Mouse (Mus musculus): ENCODE results near the gene Dusp16. TPM values are rescaled to one million over a fixed set of nuclear protein-coding genes. Genes with fewer than 3 reads are reported as not detected.

Dusp16 gene
- polyA plus RNA-seq, 1 experiment from 2014 or later = 5.2 TPM

Other genes with a start within 250 kb of the Dusp16 start
- gene Lrp6, start 225.7 kb downstream of the Dusp16 start, polyA plus RNA-seq (2015; fragmentation: Nextera tagmentation; extraction: Ambion mirVana) = 14.6 and 17.9 TPM in 2 replicates
- 0.99 and 2.0 TPM in 2 replicates for gene Mansc1, start 160.1 kb downstream of the Dusp16 start, polyA plus RNA-seq (2015; fragmentation: Nextera tagmentation; extraction: Ambion mirVana)
- gene Borcs5, start 153.1 kb downstream of the Dusp16 start, polyA plus RNA-seq (2015; fragmentation: Nextera tagmentation; extraction: Ambion mirVana) = 36.1 and 44.3 TPM in 2 replicates
- gene Crebl2, start 37.5 kb upstream of the Dusp16 start, polyA plus RNA-seq (2015; fragmentation: Nextera tagmentation; extraction: Ambion mirVana) = 3.9 and 4.6 TPM in 2 replicates
- 31.2 and 37.0 TPM in 2 replicates for gene Gpr19, start 106.0 kb upstream of the Dusp16 start, polyA plus RNA-seq (2015; fragmentation: Nextera tagmentation; extraction: Ambion mirVana)
- gene Cdkn1b, start 127.8 kb upstream of the Dusp16 start, polyA plus RNA-seq (2015; fragmentation: Nextera tagmentation; extraction: Ambion mirVana) = 15.7 and 17.3 TPM in 2 replicates
- 4.0 and 4.1 TPM in 2 replicates for gene Apold1, start 189.1 kb upstream of the Dusp16 start, polyA plus RNA-seq (2015; fragmentation: Nextera tagmentation; extraction: Ambion mirVana)
- gene Ddx47, start 219.0 kb upstream of the Dusp16 start, polyA plus RNA-seq (2015; fragmentation: Nextera tagmentation; extraction: Ambion mirVana) = 74.6 and 86.6 TPM in 2 replicates